Mouse (Mus musculus): ENCODE results near the gene Agbl5.

Gene Agbl5

DNA sequence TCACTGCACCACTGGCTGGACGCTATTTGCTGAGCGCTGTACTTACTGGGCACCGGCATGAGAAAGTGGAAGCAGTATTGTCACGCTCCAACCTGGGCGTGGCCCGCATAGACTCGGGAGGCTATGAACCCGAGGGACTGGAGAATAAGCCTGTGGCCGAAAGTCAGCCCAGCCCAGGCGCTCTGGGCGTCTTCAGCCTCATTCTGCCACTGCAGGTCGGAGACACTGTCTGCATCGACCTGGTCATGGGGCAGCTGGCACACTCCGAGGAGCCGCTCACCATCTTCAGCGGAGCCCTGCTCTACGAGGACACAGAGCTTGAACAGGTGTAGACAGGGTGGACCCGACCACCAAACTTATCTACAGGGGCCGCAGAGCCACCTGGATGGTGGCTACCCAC lies 32.1 kb downstream of the Agbl5 start:
- no peak for DNase-seq (ENCODE audit: low spot score)

DNA sequence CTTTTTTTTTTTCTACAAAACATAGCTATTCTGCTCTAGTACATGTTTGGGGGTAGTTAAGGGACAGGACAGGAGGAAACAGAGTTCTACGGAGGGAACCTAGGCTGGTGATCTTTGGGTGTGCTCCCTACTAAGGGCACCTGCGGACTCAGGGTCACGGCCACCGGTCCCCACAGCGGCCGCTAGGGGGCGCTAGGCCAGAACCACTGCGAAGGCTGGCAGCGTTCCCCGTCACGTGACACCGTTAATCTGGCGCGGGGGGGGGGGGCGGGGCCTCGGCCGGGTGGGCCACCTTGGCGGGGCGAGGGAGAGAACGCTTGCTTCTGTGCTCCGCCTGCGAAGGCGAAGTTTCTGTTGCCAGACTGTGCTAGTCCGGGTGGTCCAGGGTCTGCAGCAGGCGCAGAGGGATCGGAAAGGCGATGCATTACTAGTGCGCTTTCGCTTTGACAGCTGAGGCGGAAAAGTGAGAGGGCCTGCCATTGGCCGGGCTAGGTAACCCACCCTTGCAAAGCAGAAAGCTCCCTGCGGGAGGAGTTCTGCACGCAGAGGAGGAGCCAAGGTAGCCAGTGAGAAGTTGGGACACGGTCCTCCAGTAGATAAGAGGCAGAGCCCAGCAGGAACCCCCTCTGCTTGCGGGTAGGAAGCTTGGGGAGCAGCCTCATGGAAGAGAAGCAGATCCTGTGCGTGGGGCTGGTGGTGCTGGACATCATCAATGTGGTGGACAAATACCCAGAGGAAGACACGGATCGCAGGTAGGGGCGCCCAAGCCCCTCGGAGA lies 33.0 kb downstream of the Agbl5 start, which contains the start of gene Khk:
Gene Khk, plus strand, starts transcription at position 176 of the 778 bp plus-strand sequence.
- peak; percentile 90 for DNase-seq (ENCODE audit: low spot score)

- DNase-seq (ENCODE audit: low spot score), result peak; percentile 55
Observed at GRCm38 (mm10) chr5:30922581-30923041, 34.1 kb downstream of the Agbl5 start.

GRCm38 (mm10) chr5:30923119-30923518 lies 34.6 kb downstream of the Agbl5 start:
- DNase-seq (ENCODE audit: low spot score), result no peak

DNA sequence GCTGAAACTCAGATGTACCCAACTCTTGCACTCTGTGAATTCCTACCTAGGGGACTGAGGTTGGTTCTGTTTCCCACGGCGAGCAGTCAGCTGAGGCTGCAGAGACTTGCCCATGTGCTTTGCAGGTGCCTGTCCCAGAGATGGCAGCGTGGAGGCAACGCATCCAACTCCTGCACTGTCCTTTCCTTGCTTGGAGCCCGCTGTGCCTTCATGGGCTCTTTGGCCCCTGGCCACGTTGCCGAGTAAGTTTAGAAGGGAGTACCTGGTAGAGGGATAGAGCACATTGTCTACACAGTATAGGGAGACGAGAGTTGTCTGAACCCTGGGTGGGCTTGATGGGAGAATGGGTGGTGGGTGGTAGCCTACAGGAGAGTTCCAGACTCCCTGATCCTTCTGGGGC lies 36.1 kb downstream of the Agbl5 start:
- no peak for DNase-seq (ENCODE audit: low spot score)

DNA sequence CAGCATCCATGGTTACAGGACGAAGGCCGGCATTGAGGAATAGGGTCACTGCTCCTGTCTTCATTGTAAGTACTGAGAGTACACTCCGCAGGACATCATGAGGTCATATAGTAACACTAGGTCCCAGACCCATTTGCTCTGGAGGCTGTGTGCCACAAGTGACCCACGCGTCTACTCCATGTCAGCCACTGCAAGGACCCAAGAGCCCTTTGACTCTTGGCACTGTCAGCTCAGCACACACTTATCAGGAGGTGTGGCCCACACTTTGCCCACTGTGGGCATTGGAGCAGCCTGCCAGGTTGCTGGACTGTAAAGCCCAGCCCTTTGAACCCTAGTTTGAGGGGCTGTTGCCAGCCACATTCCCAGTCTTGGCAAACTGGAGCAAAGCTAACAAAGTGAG lies 36.7 kb downstream of the Agbl5 start:
- peak; percentile 39 for DNase-seq (ENCODE audit: low spot score)

DNA sequence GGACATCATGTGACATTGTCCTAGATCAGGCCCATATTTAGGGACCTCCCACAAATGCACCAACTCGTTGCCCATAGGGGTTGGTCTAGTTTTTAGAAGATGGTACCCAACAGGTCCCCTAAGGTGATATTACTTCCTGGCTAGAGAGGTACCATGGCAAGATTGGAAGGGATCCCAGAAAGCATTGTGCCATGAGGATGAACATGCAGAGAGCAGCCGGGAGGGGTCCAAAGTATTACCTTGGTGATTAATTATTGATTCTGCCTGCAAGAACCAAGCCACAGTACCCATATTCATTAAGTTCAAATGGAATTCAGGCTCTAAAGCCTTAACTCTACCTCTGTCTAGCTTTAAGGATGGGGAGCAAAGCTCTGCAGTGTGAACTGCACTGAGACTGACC lies 37.6 kb downstream of the Agbl5 start:
- no peak for DNase-seq (ENCODE audit: low spot score)

DNA sequence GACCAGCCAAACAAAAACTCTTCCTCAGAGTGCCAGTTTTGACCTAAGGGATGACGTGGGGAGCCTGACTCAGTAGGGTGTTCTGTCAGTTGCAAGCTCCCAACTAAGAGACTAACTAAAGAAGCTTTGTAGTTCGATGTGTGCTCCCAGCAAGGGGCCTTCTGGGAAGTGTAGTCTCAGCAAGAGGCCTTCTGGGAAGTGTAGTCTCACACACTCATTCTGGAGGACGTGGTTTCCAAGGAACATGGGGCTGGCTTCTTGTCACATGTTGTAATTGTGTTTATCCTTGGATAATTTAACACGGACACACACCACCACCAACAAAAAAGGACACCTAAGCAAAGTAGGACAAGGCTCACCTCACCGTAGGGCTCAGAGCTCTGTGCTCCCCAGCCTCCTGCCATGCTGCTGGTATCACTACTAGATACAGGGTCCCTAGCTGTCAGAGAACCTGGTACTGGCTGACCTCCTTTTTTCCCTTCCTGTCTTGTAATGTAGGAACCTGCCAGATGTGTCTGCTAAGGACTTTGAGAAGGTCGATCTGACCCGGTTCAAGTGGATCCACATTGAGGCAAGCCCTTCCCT lies 39.5 kb downstream of the Agbl5 start:
- DNase-seq (ENCODE audit: low spot score), result peak; percentile 43

- DNase-seq (ENCODE audit: low spot score), result peak; percentile 81
Observed at GRCm38 (mm10) chr5:30930121-30930520, 41.6 kb downstream of the Agbl5 start.

DNA sequence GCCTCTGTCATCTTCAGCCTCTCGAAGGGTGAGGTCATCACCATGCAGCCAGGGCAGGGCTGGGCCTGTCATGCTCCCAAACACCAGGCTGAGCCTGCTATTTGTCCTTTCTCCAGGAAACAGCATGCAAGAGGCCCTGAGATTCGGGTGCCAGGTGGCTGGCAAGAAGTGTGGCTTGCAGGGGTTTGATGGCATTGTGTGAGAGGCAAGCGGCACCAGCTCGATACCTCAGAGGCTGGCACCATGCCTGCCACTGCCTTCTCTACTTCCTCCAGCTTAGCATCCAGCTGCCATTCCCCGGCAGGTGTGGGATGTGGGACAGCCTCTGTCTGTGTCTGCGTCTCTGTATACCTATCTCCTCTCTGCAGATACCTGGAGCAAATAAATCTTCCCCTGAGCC lies 42.4 kb downstream of the Agbl5 start:
- DNase-seq (ENCODE audit: low spot score), result no peak

DNA sequence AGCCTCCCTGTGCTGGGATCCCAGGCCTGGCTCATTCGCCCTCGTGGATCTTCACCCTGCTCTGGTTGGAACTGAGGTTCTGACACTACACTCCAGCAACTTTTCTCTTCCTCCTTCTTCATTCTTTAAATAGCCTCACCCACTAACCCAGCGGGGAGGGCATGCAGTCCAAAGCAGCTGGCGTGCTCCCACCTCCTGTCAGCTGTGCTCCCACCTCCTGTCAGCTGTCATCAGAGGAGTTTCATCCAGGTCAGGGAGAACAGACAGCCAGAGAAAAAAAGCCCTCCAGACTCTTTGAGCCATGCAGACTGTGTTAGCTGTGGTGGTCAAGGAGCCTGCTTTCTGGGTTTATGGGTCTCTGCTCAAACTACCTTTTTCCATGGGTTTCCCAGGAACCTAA lies 42.9 kb downstream of the Agbl5 start:
- no peak for DNase-seq (ENCODE audit: low spot score)

DNA sequence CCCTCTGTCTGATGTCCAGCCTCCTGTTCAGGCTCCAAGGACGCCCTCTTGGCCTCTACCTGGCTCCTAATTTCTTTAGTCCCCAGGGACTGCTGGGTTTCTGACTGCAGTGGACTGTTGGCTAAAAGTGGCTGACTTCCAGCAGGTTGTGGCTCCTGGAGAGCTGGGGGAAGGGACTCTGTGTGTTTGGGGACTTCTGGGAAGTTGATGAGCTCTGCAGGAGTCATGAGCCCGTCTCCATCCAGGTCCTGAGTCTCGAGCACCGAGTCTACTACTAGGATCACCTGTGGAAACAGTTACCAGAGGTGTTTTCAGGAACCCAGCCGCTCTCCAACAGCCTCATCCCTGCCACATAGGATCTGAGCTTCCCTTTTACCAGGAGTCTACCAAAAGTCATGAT lies 45.2 kb downstream of the Agbl5 start:
- DNase-seq (ENCODE audit: low spot score), result no peak

GRCm38 (mm10) chr5:30934725-30935461 lies 46.4 kb downstream of the Agbl5 start:
- no peak for DNase-seq (ENCODE audit: low spot score)

DNA sequence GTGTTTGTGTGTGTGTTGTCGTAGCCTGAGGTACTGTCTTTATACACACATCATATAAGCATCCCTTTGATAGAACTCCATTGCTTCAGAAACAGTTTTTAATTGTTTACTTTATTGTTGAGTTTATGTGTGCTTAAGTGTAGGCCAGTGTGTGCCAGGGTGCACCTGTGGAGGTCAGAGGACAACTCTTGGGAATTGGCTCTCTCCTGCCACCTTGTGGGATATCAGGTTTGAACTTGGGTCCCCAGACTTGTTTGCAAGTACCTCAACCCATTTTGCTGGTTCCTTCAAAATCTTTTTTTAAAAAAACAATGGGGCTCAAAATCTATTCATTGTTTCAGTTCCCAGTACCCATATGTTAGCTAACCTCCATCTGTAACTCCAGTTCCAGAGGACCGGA lies 54.5 kb downstream of the Agbl5 start:
- no peak for DNase-seq (ENCODE audit: low spot score)

DNA sequence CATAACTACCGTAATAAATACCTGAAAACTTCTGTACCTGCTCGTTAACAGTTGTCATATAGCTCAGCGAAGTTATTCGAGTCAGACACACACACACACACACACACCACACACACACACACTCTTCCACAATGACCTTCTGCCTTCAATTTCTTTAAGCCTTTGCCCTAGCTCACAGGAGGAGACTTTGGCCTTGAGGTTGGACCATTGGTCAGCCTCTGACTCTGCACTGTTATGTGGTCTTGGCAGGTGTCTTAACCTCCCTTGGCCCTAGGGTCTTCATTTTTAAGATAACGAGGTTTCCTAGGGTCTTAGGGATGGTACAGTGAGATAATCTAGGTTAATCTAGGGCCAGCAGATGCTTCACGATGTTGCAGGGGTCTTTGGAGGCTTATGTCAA lies 55.9 kb downstream of the Agbl5 start:
- DNase-seq (ENCODE audit: low spot score), result no peak

DNA sequence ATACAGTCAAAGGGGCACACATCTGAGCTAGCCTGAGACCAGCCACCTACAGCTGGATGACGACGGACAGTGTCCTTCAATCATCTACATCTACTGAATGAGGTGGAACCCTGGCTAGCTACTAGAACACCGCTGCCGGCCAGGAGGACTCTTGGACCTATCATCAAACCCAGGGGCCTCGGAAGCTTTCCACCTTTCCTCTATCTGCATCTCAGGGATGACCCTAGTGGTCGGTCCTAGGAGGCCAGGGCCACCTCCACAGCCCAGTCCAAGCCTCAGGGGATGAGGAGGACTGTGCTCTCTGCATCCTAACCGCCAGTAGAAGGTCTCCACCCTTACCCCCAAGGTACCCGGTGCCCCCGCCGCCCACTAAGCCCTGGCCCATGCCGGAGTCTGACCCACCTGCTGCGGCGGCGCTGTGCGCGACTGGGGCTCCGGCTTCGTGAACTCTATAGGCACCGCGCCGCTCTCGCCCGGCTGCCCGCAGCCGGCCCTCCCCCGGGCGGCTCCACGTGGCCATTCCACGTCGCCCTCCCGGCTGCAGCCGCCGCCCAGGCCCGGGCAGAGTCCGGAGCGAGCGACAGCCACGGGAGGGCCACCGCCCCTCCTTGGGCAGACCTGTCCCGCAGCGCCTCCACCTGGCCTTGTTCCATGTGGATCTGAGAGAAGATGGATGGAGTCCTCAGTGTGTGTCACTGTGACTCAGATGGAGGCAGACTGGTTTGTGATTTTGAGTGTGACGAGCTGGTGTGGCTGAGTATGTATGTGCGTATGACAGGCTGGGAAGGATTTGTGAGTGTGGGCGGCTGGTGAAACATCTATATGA lies 56.7 kb downstream of the Agbl5 start, which contains the start of gene Cgref1:
Gene Cgref1, minus strand, starts transcription at position 636 of the 826 bp plus-strand sequence.
- DNase-seq (ENCODE audit: low spot score), result peak; percentile 53

DNA sequence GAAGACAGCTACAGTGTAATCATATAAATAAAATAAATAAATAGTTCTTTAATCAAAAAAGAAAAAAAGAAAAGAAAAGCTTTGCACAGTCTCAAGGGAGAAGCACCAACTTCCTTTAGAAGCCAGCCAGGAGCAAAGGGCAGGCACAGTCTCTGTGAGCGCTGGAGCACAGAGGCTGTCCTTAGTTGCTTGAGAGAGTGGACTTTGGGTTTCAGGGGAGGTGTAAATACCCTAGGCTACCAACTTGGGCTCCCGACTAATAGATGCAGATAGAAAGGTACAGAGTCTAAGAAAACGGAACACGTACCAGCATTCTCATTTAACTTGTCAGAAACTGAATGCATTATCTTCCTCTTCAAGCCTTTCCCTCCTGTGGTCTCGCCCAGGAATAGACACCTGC lies 60.1 kb downstream of the Agbl5 start:
- DNase-seq (ENCODE audit: low spot score), result no peak

- DNase-seq (ENCODE audit: low spot score), result peak; percentile 93
Observed at GRCm38 (mm10) chr5:30949654-30950326, 61.3 kb downstream of the Agbl5 start.

- no peak for DNase-seq (ENCODE audit: low spot score)
Observed at GRCm38 (mm10) chr5:30950451-30950850, 62.0 kb downstream of the Agbl5 start.

- DNase-seq (ENCODE audit: low spot score), result no peak
Observed at GRCm38 (mm10) chr5:30950922-30951321, 62.4 kb downstream of the Agbl5 start.

DNA sequence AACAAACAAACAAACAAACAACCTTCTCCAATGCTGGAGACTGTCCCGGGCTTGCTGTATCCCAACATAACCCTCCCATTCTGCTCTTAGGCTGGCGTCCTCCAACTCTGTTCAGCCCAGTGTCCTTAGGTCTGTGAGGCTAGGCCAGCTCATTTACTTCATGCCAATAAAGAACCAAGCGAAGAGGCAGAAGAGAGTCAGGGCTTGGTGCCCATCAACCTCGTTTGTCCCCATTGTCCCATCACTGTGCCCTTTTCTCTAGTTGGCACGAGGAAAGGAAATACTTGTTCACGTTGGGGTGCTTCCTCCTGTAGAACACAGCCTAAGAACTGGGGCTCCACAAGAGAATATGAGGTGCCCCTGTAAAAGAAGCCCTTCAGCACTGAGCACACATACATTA lies 63.2 kb downstream of the Agbl5 start:
- no peak for DNase-seq (ENCODE audit: low spot score)

Data from lung, postnatal 25 days (tissue).